29 mouse cellular contexts compared by ENCODE assay signal in genomic region chr1:155172895-155173643, GRCm38 (mm10). TPM values are rescaled to one million over a fixed set of nuclear protein-coding genes. Genes with fewer than 3 reads are reported as not detected.
DNase-seq lines count a peak whose midpoint lies in the region; ATAC-seq and TF ChIP-seq lines count a peak whose summit lies in the region.
"Had no signal": no experiment of that assay in that cellular context is flagged by ENCODE, and none has a peak within 500 bp of the region (broad histone marks: within the 10 kb centered on the region; RNA-seq: fewer than 3 reads in every experiment).

No protein-coding gene starts in this region.

- H3K4me2 ChIP-seq in neural tube, embryonic 13.5 days: no peak overlapping the region
- no peak overlapping the region for H3K4me2 ChIP-seq in CH12.LX (ENCODE audit: insufficient read depth, low read depth, poor library complexity, severe bottlenecking)
- H3K4me2 ChIP-seq in heart, embryonic 12.5 days: no peak overlapping the region
- H3K4me2 ChIP-seq: embryonic facial prominence, embryonic 13.5 days; forebrain, embryonic 15.5 days; heart, embryonic 15.5 days; hindbrain, embryonic 14.5 days; midbrain, embryonic 12.5 days had no signal

- H3K27me3 ChIP-seq in neural tube, embryonic 13.5 days: no peaks in the 10 kb centered on the region
- no peaks in the 10 kb centered on the region for H3K27me3 ChIP-seq in CH12.LX (replicated peaks)
- no peaks in the 10 kb centered on the region for H3K27me3 ChIP-seq in heart, embryonic 12.5 days (replicated peaks)
- H3K27me3 ChIP-seq: embryonic facial prominence, embryonic 13.5 days; forebrain, embryonic 15.5 days; heart, embryonic 15.5 days; midbrain, embryonic 12.5 days had no signal

- no peak for TF ChIP-seq RAD21 in CH12.LX (IDR thresholded peaks at IDR 0.05; ENCODE audit: low read depth, low read length)

- no peak for DNase-seq in neural tube, embryonic 10.5 days (ENCODE audit: extremely low spot score, low spot score)
- DNase-seq in CH12.LX (ENCODE audit: extremely low read depth): no peak
- no peak for DNase-seq in heart, adult 8-10 months (ENCODE audit: low spot score)
- no peak for DNase-seq in lung, postnatal 36 days
- DNase-seq: adrenal gland, postnatal 10 days; B cell, adult 2 months; cerebellum, adult 11-12 months; cerebellum, adult 9-11 months; heart, adult 2 months; kidney, adult 8-10 months; kidney, postnatal 4 days; left cerebral cortex, postnatal 4 days; liver; lung, adult 2 months; lung, postnatal 10 days; right cerebral cortex, postnatal 4 days had no signal

- peaks cover 16% of the 10 kb centered on the region for H3K4me1 ChIP-seq in neural tube, embryonic 13.5 days (replicated peaks)
- H3K4me1 ChIP-seq in CH12.LX (ENCODE audit: control insufficient read depth in 1 of 2, insufficient read depth in 2 of 2): peaks cover 10 to 13% of the 10 kb centered on the region in 2 experiments
- peaks cover 6% of the 10 kb centered on the region for H3K4me1 ChIP-seq in heart, embryonic 12.5 days (replicated peaks)
- H3K4me1 ChIP-seq: heart, embryonic 15.5 days; midbrain, embryonic 12.5 days had no signal

- WGBS in neural tube, embryonic 13.5 days: 85% methylated on average over 3 of the region's 3 CpGs
- WGBS in heart, embryonic 12.5 days: 88% methylated on average over 3 of the region's 3 CpGs

- no peak for TF ChIP-seq POLR2A in CH12.LX (IDR thresholded peaks at IDR 0.05; ENCODE audit: low read depth, low read length)

- no peak for TF ChIP-seq CTCF in CH12.LX (conservative IDR thresholded peaks at IDR 0.05 in 1 of 2, IDR thresholded peaks at IDR 0.05 in 1 of 2; ENCODE audit: low read depth in 2 of 2, low read length in 2 of 2)

- no peak overlapping the region for H3K4me3 ChIP-seq in neural tube, embryonic 13.5 days
- H3K4me3 ChIP-seq in CH12.LX (replicated peaks in 1 of 3; ENCODE audit: low read depth in 2 of 3, low read length in 2 of 3, poor library complexity in 1 of 3): no peak overlapping the region
- H3K4me3 ChIP-seq in heart, embryonic 12.5 days: no peak overlapping the region
- H3K4me3 ChIP-seq: embryonic facial prominence, embryonic 13.5 days; forebrain, embryonic 10.5 days; forebrain, embryonic 15.5 days; heart, adult 2 months; heart, embryonic 15.5 days; midbrain, embryonic 12.5 days had no signal

- H3K9me3 ChIP-seq in neural tube, embryonic 13.5 days: no peaks in the 10 kb centered on the region
- no peaks in the 10 kb centered on the region for H3K9me3 ChIP-seq in CH12.LX (replicated peaks; ENCODE audit: low read length)
- no peaks in the 10 kb centered on the region for H3K9me3 ChIP-seq in heart, embryonic 12.5 days (replicated peaks)
- H3K9me3 ChIP-seq: embryonic facial prominence, embryonic 13.5 days; forebrain, embryonic 10.5 days; forebrain, embryonic 15.5 days; heart, embryonic 15.5 days; midbrain, embryonic 12.5 days had no signal

- in situ Hi-C loops in CH12.LX (cut with MboI; ENCODE audit: low pct_ligation_motif_present, low pct_unique_long_range_greater_than_20kb, low sequenced_read_pairs): no loop called here

- no peak overlapping the region for H3K27ac ChIP-seq in neural tube, embryonic 13.5 days (replicated peaks)
- peak overlapping the region; percentile 26; the same call in 1 of the 2 replicates for H3K27ac ChIP-seq in CH12.LX (ENCODE audit: insufficient read depth, low read depth)
- H3K27ac ChIP-seq in heart, embryonic 12.5 days (ENCODE audit: poor library complexity, severe bottlenecking): no peak overlapping the region
- H3K27ac ChIP-seq: embryonic facial prominence, embryonic 13.5 days; forebrain, embryonic 10.5 days; forebrain, embryonic 15.5 days; heart, adult 2 months; heart, embryonic 15.5 days; hindbrain, embryonic 14.5 days; kidney, postnatal 0 days; liver, embryonic 14.5 days; midbrain, embryonic 12.5 days had no signal

- H3K9ac ChIP-seq in neural tube, embryonic 13.5 days: peak overlapping the region; percentile 31; the same call in 1 of the 2 replicates
- H3K9ac ChIP-seq in CH12.LX (ENCODE audit: insufficient read depth, low read depth): no peak overlapping the region
- H3K9ac ChIP-seq in heart, embryonic 12.5 days: no peak overlapping the region; the same call in 1 of the 2 replicates
- H3K9ac ChIP-seq: embryonic facial prominence, embryonic 13.5 days; forebrain, embryonic 15.5 days; heart, embryonic 15.5 days; hindbrain, embryonic 14.5 days; liver, embryonic 14.5 days; midbrain, embryonic 12.5 days had no signal

- peaks cover 28% of the 10 kb centered on the region for H3K36me3 ChIP-seq in neural tube, embryonic 13.5 days
- peaks cover 24 to 56% of the 10 kb centered on the region in 2 experiments for H3K36me3 ChIP-seq in CH12.LX (replicated peaks in 1 of 2; ENCODE audit: control insufficient read depth in 1 of 2, insufficient read depth in 1 of 2, low read length in 1 of 2)
- H3K36me3 ChIP-seq in heart, embryonic 12.5 days: peaks cover 38% of the 10 kb centered on the region

- dilution Hi-C loops in CH12.LX (cut with MboI; ENCODE audit: extremely low pct_ligation_motif_present, extremely low pct_unique_long_range_greater_than_20kb, low sequenced_read_pairs): no loop called here

- peaks cover 22% of the 10 kb centered on the region; the same call in 1 of the 2 replicates for H3K79me2 ChIP-seq in CH12.LX (replicated peaks; ENCODE audit: control insufficient read depth, extremely low read depth, insufficient read depth, poor library complexity, severe bottlenecking)

- ATAC-seq in neural tube, embryonic 13.5 days (ENCODE audit: low read depth): no peak
- ATAC-seq in activated CD4-positive, CD25-positive, alpha-beta regulatory T cell, adult 4 months: peak; percentile 57
- peak; percentile 51 for ATAC-seq in monocyte, adult 5-6 weeks (replicated peaks; ENCODE audit: insufficient number of reproducible peaks, low FRiP score, low TSS enrichment, poor library complexity, severe bottlenecking)
- ATAC-seq in heart, embryonic 12.5 days (ENCODE audit: insufficient number of reproducible peaks, low FRiP score): no peak
- ATAC-seq: forebrain, embryonic 15.5 days; intestine, embryonic 16.5 days had no signal

- TF ChIP-seq EP300 in CH12.LX (IDR thresholded peaks at IDR 0.05; ENCODE audit: low read length): no peak

TF ChIP-seq in CH12.LX, 34 proteins besides CTCF, POLR2A, EP300 and RAD21:
- TF ChIP-seq ZNF384 (IDR thresholded peaks at IDR 0.05; ENCODE audit: low read depth, low read length) (no peak), NELFE (IDR thresholded peaks at IDR 0.05; ENCODE audit: low read depth, low read length) (no peak), JUN (IDR thresholded peaks at IDR 0.05; ENCODE audit: insufficient read depth, low read depth, low read length) (no peak), CHD2 (IDR thresholded peaks at IDR 0.05; ENCODE audit: low read length) (no peak), MAFK (IDR thresholded peaks at IDR 0.05; ENCODE audit: insufficient replicate concordance, low read length) (no peak), UBTF (IDR thresholded peaks at IDR 0.05; ENCODE audit: low read depth, low read length) (no peak), HCFC1 (IDR thresholded peaks at IDR 0.05; ENCODE audit: low read depth, low read length) (no peak)

RNA-seq across cellular contexts. Expression of gene Stx6, which starts 14.6 kb away (rescaled TPM):
- 106 and 121 TPM in 2 replicates for polyA plus RNA-seq in neural tube, embryonic 13.5 days (2015; fragmentation: Nextera tagmentation; extraction: Ambion mirVana)
- total RNA-seq in CH12.LX (2012; rRNA removed): 26.4 and 31.8 TPM in 2 replicates
- total RNA-seq in CH12.LX (2014; rRNA removed): 26.0 and 30.8 TPM in 2 replicates
- polyA plus RNA-seq in CH12.LX (2012; ENCODE audit: insufficient read length, low read depth): 33.4 and 35.3 TPM in 2 replicates
- polyA plus RNA-seq in activated CD4-positive, CD25-positive, alpha-beta regulatory T cell, adult 4 months (2017; shearing (Covaris generic)): 10 to 100 TPM; 49.7 to 56.1 TPM
- 54.9 to 89.5 TPM (median 66.6 TPM) in 3 replicates for total RNA-seq in monocyte, adult 5-6 weeks (2017)
- total RNA-seq in heart, adult 8-10 months (2022): 10 to 100 TPM; 20.0 to 24.4 (median 23.4) TPM
- 62.1 and 69.5 TPM in 2 replicates for polyA plus RNA-seq in heart, embryonic 12.5 days (2016; fragmentation: Nextera tagmentation; extraction: Ambion mirVana)

RNA-seq across cellular contexts. Expression of gene Mr1, which starts 26.5 kb away (rescaled TPM):
- polyA plus RNA-seq in neural tube, embryonic 13.5 days (2015; fragmentation: Nextera tagmentation; extraction: Ambion mirVana): 1.3 TPM in 2 replicates
- total RNA-seq in CH12.LX (2012; rRNA removed): 3.5 and 4.3 TPM in 2 replicates
- 7.1 and 7.9 TPM in 2 replicates for total RNA-seq in CH12.LX (2014; rRNA removed)
- polyA plus RNA-seq in CH12.LX (2012; ENCODE audit: insufficient read length, low read depth): 6.1 and 7.6 TPM in 2 replicates
- 10 to 100 TPM; 19.1 to 20.7 TPM for polyA plus RNA-seq in activated CD4-positive, CD25-positive, alpha-beta regulatory T cell, adult 4 months (2017; shearing (Covaris generic))
- total RNA-seq in monocyte, adult 5-6 weeks (2017): 8.6 to 21.8 TPM (median 18.3 TPM) in 3 replicates
- total RNA-seq in heart, adult 8-10 months (2022): 10 to 100 TPM in 2 of 4 experiments, 1 to 10 TPM in 2; 6.9 to 11.2 (median 8.7) TPM
- 3.9 and 4.2 TPM in 2 replicates for polyA plus RNA-seq in heart, embryonic 12.5 days (2016; fragmentation: Nextera tagmentation; extraction: Ambion mirVana)

Comparison
In these comparisons a context has a peak if more than half of its experiments do, and no peak if none do; other contexts are left out.
1. ATAC-seq: peak in activated CD4-positive, CD25-positive, alpha-beta regulatory T cell, adult 4 months (single experiment) and monocyte, adult 5-6 weeks (single experiment); none in neural tube, embryonic 13.5 days (single experiment) and heart, embryonic 12.5 days (single experiment).